Mouse (Mus musculus) frontal cortex, adult 2 months (tissue): ENCODE data around the gene Dgkb. TPM values are rescaled to one million over a fixed set of nuclear protein-coding genes. Genes with fewer than 3 reads are reported as not detected.

Experiments
- DNase-seq, 2 experiments: peaks; one replicate each; pipeline ENCODE4 v3.0.0; 2022; ENCODE audit warnings: low spot score in 1 of 2; ENCODE audit errors: extremely low spot score in 1 of 2
- polyA plus RNA-seq: library from polyadenylated mRNA; depleted of rRNA; stranded (reverse); fragments of >200 nt; gene quantifications from 2 replicates; pipeline ENCODE4 v1.2.3, GENCODE M21; 2012

Dgkb gene
- polyA plus RNA-seq, 1 experiment, result 66.4 TPM

- no peak for DNase-seq
Measured at GRCm38 (mm10) chr12:38352481-38352880, 535.0 kb downstream of the Dgkb start.

- peak; percentile 53 to 68 for DNase-seq
Measured at GRCm38 (mm10) chr12:38356386-38356785, 538.9 kb downstream of the Dgkb start.

GRCm38 (mm10) chr12:38361491-38361890 lies 544.0 kb downstream of the Dgkb start:
- no peak for DNase-seq

GRCm38 (mm10) chr12:38371597-38371996 lies 554.1 kb downstream of the Dgkb start:
- DNase-seq, result no peak

- no peak for DNase-seq
Measured at GRCm38 (mm10) chr12:38374159-38374558, 556.6 kb downstream of the Dgkb start.

- no peak for DNase-seq
Measured at GRCm38 (mm10) chr12:38385942-38386341, 568.4 kb downstream of the Dgkb start.

- DNase-seq, result peak; percentile 61 to 62
Measured at GRCm38 (mm10) chr12:38386991-38387390, 569.5 kb downstream of the Dgkb start.

GRCm38 (mm10) chr12:38387654-38388053 lies 570.1 kb downstream of the Dgkb start:
- DNase-seq, result no peak

- DNase-seq, result no peak
Measured at GRCm38 (mm10) chr12:38388243-38388642, 570.7 kb downstream of the Dgkb start.

GRCm38 (mm10) chr12:38397754-38398312 lies 580.3 kb downstream of the Dgkb start:
- DNase-seq, result no peak

- DNase-seq, result peak in 1 of 2 experiments; percentile 16
Measured at GRCm38 (mm10) chr12:38400089-38400488, 582.6 kb downstream of the Dgkb start.

- DNase-seq, result no peak
Measured at GRCm38 (mm10) chr12:38435364-38436130, 618.0 kb downstream of the Dgkb start.

- no peak for DNase-seq
Measured at GRCm38 (mm10) chr12:38436131-38436436, 618.6 kb downstream of the Dgkb start.

GRCm38 (mm10) chr12:38450323-38451087 lies 633.0 kb downstream of the Dgkb start:
- peak in 1 of 2 experiments; percentile 4 for DNase-seq

GRCm38 (mm10) chr12:38451677-38452076 lies 634.2 kb downstream of the Dgkb start:
- no peak for DNase-seq

- no peak for DNase-seq
Measured at GRCm38 (mm10) chr12:38468191-38468590, 650.7 kb downstream of the Dgkb start.

GRCm38 (mm10) chr12:38468605-38469004 lies 651.1 kb downstream of the Dgkb start:
- no peak for DNase-seq

GRCm38 (mm10) chr12:38497229-38497628 lies 679.7 kb downstream of the Dgkb start:
- no peak for DNase-seq

GRCm38 (mm10) chr12:38500931-38501330 lies 683.4 kb downstream of the Dgkb start:
- DNase-seq, result peak in 1 of 2 experiments; percentile 18

GRCm38 (mm10) chr12:38508195-38508594 lies 690.7 kb downstream of the Dgkb start:
- DNase-seq, result no peak

GRCm38 (mm10) chr12:38545431-38545830 lies 727.9 kb downstream of the Dgkb start:
- DNase-seq, result no peak

- DNase-seq, result no peak
Measured at GRCm38 (mm10) chr12:38577141-38577540, 759.6 kb downstream of the Dgkb start.
